Mouse (Mus musculus) testis, adult 2 months (tissue): Measurements from ENCODE around the gene Fgr. TPM values are rescaled to one million over a fixed set of nuclear protein-coding genes. Genes with fewer than 3 reads are reported as not detected.

Experiments
- H3K27ac ChIP-seq: fragments of 200-500 bp; 2 replicates; pipeline ENCODE4 v1.5.1; 2012; ENCODE audit warnings: low read depth, low read length; ENCODE audit not compliant: control insufficient read depth, insufficient read depth
- H3K27me3 ChIP-seq: fragments of 200-500 bp; 2 replicates; pipeline ENCODE4 v1.6.1; 2012; ENCODE audit warnings: mild to moderate bottlenecking, low read length, moderate library complexity; ENCODE audit not compliant: control insufficient read depth, insufficient read depth
- H3K36me3 ChIP-seq: fragments of 200-500 bp; 2 replicates; pipeline ENCODE4 v1.6.1; 2012; ENCODE audit warnings: mild to moderate bottlenecking, low read length; ENCODE audit not compliant: control insufficient read depth, insufficient read depth
- H3K4me1 ChIP-seq: fragments of 200-500 bp; 2 replicates; pipeline ENCODE4 v1.6.1; 2012; ENCODE audit warnings: low read length; ENCODE audit not compliant: control insufficient read depth, insufficient read depth
- H3K4me3 ChIP-seq: fragments of 200-500 bp; 2 replicates; pipeline ENCODE4 v1.5.1; 2012; ENCODE audit warnings: low read depth, mild to moderate bottlenecking, low read length, moderate library complexity, mixed read lengths; ENCODE audit not compliant: control insufficient read depth
- CTCF ChIP-seq: fragments of 200-500 bp; IDR thresholded peaks from 2 replicates; pipeline ENCODE4 v1.5.1; 2012; ENCODE audit warnings: low read depth, mild to moderate bottlenecking, inconsistent platforms, low read length, moderate library complexity; ENCODE audit not compliant: control insufficient read depth, insufficient read depth, insufficient replicate concordance
- POLR2A ChIP-seq: fragments of 200-500 bp; IDR thresholded peaks from 2 replicates; pipeline ENCODE4 v1.6.1; 2012; ENCODE audit warnings: low read depth, mild to moderate bottlenecking, inconsistent platforms, low read length, moderate library complexity; ENCODE audit not compliant: control insufficient read depth
- polyA plus RNA-seq: library from polyadenylated mRNA; depleted of rRNA; stranded (reverse); fragments of >200 nt; gene quantifications from 2 replicates; pipeline ENCODE4 v1.2.3, GENCODE M21; 2012

Fgr gene
- polyA plus RNA-seq, 1 experiment, result 0.85 TPM

DNA sequence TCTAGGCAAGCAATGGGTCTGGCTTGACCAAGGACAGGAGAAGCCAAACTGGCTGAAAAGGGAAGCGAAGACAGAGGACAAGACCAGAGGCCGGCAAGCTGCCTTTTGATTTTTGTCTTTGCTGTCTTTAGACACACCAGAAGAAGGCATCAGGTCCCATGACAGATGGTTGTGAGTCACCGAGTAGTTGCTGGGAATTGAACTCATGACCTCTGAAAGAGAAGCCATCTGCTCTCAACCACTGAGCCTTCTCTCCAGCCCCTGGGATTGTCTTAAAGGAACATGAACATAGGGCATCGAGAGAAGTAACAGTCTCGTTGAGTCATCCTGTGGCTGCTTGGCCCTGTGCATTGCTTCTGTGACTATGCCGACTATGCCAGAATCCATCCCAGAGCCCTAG, 2.3 kb upstream of the Fgr start:
- Histone ChIP-seq H3K27ac (no peak overlapping the region), H3K4me1 (peaks cover 6% of the 10 kb centered on the region)
- no peak for TF ChIP-seq CTCF
- TF ChIP-seq POLR2A, result no peak

DNA sequence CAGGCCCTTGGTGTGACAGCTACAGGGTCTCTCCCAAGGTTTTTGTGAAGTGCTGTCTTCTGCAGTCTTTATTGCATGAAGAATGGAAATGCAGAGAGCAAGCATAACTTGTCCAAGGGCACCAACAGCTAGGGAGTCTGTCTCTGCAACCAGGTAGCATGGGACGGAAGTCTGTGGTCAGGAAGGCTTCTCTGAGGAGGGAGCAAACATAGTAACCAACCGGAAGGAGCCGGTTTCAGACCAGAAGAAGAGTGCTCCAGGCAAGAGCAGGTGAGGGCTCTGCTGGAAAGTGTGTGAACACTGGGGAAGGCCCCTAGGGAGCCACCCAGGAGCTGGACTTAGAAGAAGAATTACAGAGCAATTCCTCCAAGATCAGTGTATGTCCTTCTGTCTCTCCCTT, 1.8 kb upstream of the Fgr start:
- no peak overlapping the region for H3K27ac ChIP-seq
- no peaks in the 10 kb centered on the region for H3K27me3 ChIP-seq
- no peak overlapping the region for H3K4me3 ChIP-seq
- peaks cover 6% of the 10 kb centered on the region for H3K4me1 ChIP-seq
- no peaks in the 10 kb centered on the region for H3K36me3 ChIP-seq
- no peak for TF ChIP-seq POLR2A
- TF ChIP-seq CTCF, result no peak

More for the DNA sequence above, 2.3 kb upstream of the Fgr start:
- no peaks in the 10 kb centered on the region for H3K27me3 ChIP-seq
- H3K4me3 ChIP-seq, result no peak overlapping the region
- H3K36me3 ChIP-seq, result no peaks in the 10 kb centered on the region

DNA sequence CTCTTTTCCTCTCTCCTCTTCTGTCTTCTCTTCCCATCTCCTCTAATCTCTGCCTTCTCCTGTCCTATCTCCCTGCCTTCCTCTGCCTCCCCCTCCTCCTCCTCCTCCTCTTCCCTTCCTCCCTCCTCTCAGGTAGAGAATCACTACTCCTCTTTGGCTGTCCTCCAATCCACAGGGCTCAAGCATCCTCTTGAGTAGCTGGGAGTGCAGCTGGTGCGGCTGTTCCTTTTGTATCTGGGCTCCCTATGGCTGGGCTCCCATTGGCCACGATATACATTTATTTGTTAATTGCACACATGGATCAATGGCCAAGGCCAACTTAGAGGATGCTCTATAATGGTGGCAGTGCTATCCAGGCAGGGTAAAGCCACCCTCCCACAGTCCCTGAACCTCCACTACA, 1.3 kb upstream of the Fgr start:
- TF ChIP-seq CTCF (no peak), POLR2A (no peak)
- no peak overlapping the region for H3K27ac ChIP-seq
- no peaks in the 10 kb centered on the region for H3K27me3 ChIP-seq
- no peaks in the 10 kb centered on the region for H3K36me3 ChIP-seq
- peaks cover 6% of the 10 kb centered on the region for H3K4me1 ChIP-seq
- no peak overlapping the region for H3K4me3 ChIP-seq

GRCm38 (mm10) chr4:132973186-132973585, 709 bp upstream of the Fgr start:
- no peaks in the 10 kb centered on the region for H3K27me3 ChIP-seq
- no peak overlapping the region for H3K27ac ChIP-seq
- TF ChIP-seq POLR2A (no peak), CTCF (no peak)
- no peaks in the 10 kb centered on the region for H3K36me3 ChIP-seq
- peaks cover 6% of the 10 kb centered on the region for H3K4me1 ChIP-seq
- H3K4me3 ChIP-seq, result no peak overlapping the region

DNA sequence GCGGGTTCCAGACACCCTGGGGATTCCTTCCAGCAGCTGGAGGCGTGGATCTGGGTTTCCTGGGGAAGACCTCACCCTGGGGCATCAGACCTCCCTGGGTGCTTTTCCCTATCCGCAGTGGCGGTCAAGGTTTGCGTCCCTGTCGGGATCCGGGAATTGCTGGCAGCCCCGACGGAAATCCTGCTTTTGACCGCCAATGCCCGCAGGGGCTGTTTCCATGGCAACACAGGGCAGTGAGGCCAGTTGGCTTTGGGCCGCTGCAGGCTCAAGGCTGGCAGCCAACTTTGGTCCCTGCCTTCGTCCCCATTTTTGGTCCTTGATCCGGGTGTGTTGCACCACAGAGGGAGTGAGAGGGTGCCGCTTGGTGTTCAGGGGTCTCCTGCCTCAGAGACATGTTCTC, 1.0 kb downstream of the Fgr start:
- no peaks in the 10 kb centered on the region for H3K36me3 ChIP-seq
- TF ChIP-seq POLR2A, result no peak
- no peak for TF ChIP-seq CTCF
- H3K4me1 ChIP-seq, result peaks cover 6% of the 10 kb centered on the region
- H3K27ac ChIP-seq, result no peak overlapping the region
- no peak overlapping the region for H3K4me3 ChIP-seq
- H3K27me3 ChIP-seq, result no peaks in the 10 kb centered on the region

DNA sequence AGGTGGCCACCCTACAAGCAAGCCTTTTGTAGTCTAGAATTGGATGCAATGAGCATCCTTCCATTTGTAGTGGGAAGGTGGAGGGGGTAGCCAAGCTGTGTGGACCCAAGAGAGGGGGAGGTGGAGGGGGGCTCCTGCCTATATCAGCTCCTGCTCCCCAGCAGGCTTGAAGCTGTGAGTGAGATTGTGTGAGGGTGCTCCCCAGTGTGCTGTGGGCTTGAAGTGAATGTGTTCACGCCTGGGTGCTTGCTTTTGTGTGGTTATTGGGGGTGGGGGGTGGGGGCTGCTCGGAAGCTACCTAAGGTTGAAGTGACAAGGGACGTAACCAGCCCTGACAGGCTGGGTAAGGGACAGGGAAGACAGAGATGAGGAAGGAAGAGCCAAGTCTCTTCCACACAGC, 1.9 kb downstream of the Fgr start:
- H3K36me3 ChIP-seq, result no peaks in the 10 kb centered on the region
- no peak overlapping the region for H3K27ac ChIP-seq
- H3K27me3 ChIP-seq, result no peaks in the 10 kb centered on the region

DNA sequence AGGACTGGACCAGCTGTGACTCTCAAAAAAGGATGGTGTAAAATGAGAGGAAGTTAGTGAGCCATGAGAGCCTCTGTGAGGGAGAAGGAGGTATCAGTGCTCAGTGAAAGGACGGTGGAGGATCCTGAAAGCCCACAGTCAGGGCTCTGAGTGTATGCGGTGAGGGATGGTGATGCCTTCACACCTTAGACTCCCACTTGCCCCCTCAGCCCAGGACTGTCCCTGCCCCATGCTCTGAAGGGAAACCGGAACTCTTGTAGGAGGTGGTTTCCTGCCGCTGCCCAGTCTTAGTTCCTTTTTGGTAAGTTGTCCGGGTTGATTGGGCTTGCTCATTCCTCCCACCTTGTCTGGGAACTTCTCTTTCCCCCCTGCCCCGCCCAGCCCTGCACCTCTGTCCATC, 2.8 kb downstream of the Fgr start:
- peaks cover 6% of the 10 kb centered on the region for H3K4me1 ChIP-seq
- no peaks in the 10 kb centered on the region for H3K36me3 ChIP-seq
- TF ChIP-seq CTCF (no peak), POLR2A (no peak)
- no peak overlapping the region for H3K27ac ChIP-seq
- H3K4me3 ChIP-seq, result no peak overlapping the region
- no peaks in the 10 kb centered on the region for H3K27me3 ChIP-seq

More for the DNA sequence above, 1.9 kb downstream of the Fgr start:
- Histone ChIP-seq H3K4me1 (peaks cover 6% of the 10 kb centered on the region), H3K4me3 (no peak overlapping the region)
- TF ChIP-seq POLR2A (no peak), CTCF (no peak)

GRCm38 (mm10) chr4:132977597-132977996, 3.7 kb downstream of the Fgr start:
- Histone ChIP-seq H3K27me3 (no peaks in the 10 kb centered on the region), H3K36me3 (no peaks in the 10 kb centered on the region), H3K4me1 (peaks cover 6% of the 10 kb centered on the region)

More at GRCm38 (mm10) chr4:132977597-132977996, 3.7 kb downstream of the Fgr start:
- Histone ChIP-seq H3K4me3 (no peak overlapping the region), H3K27ac (no peak overlapping the region)
- no peak for TF ChIP-seq CTCF
- no peak for TF ChIP-seq POLR2A
